Mouse (Mus musculus) heart, embryonic 13.5 days (tissue): ENCODE results near the gene Neto2. TPM values are rescaled to one million over a fixed set of nuclear protein-coding genes. Genes with fewer than 3 reads are reported as not detected.
"Not testable (repeated sequence)": the region's sequence is repeated elsewhere in the genome, so short reads cannot be mapped to it uniquely, and the experiment has no call there.

Source experiments
- ATAC-seq: fragments of 200-750 bp; cut with Nextera tagmentation; 2 replicates; pipeline ENCODE4 v1.8.0; 2017; ENCODE audit warnings: moderate TSS enrichment; ENCODE audit not compliant: insufficient number of reproducible peaks, low FRiP score, low TSS enrichment; ENCODE audit errors: extremely low read depth
- H3K27ac ChIP-seq: fragments of 300-500 bp; sonication (generic); replicated peaks from 2 replicates; pipeline ENCODE4 v1.5.1; 2015; ENCODE audit warnings: moderate library complexity, mild to moderate bottlenecking, inconsistent platforms
- H3K27me3 ChIP-seq: fragments of 300-500 bp; sonication (generic); replicated peaks from 2 replicates; pipeline ENCODE4 v1.6.1; 2015; ENCODE audit warnings: mild to moderate bottlenecking, inconsistent platforms
- H3K36me3 ChIP-seq: fragments of 300-500 bp; sonication (generic); 2 replicates; pipeline ENCODE4 v1.6.1; 2015; ENCODE audit warnings: mild to moderate bottlenecking, inconsistent platforms
- H3K4me1 ChIP-seq: fragments of 300-500 bp; sonication (generic); 2 replicates; pipeline ENCODE4 v1.6.1; 2015; ENCODE audit warnings: inconsistent platforms
- H3K4me2 ChIP-seq: fragments of 300-500 bp; sonication (generic); 2 replicates; pipeline ENCODE4 v1.6.1; 2015; ENCODE audit warnings: inconsistent platforms, mild to moderate bottlenecking, moderate library complexity
- H3K4me3 ChIP-seq: fragments of 300-500 bp; sonication (generic); 2 replicates; pipeline ENCODE4 v1.5.1; 2015; ENCODE audit warnings: moderate library complexity, mild to moderate bottlenecking, inconsistent platforms
- H3K9ac ChIP-seq: fragments of 300-500 bp; sonication (generic); 2 replicates; pipeline ENCODE4 v1.6.1; 2015; ENCODE audit warnings: inconsistent platforms, mild to moderate bottlenecking, moderate library complexity
- H3K9me3 ChIP-seq: fragments of 300-500 bp; sonication (generic); 2 replicates; pipeline ENCODE4 v1.6.1; 2016; ENCODE audit warnings: inconsistent platforms
- WGBS: fragments of 180-500 bp; shearing (Covaris S2); methylation state at CpG from one replicate; pipeline ENCODE4 v1.1.7; 2015; ENCODE audit warnings: mixed read lengths; 5-methylcytosine and 5-hydroxymethylcytosine counted together
- polyA plus RNA-seq: library from polyadenylated mRNA; unstranded; fragments of >200 nt; fragmentation: Nextera tagmentation; extraction: Ambion mirVana; gene quantifications from 2 replicates; pipeline ENCODE4 v1.2.1, GENCODE M21; 2015

Neto2 gene
- polyA plus RNA-seq, 1 experiment from 2014 or later = 3.9 TPM

- no peak for ATAC-seq
- H3K9me3 ChIP-seq = no peaks in the 10 kb centered on the region
Measured at GRCm38 (mm10) chr8:85644921-85645665, 55.6 kb downstream of the Neto2 start.

GRCm38 (mm10) chr8:85624450-85624849 is 76.3 kb downstream of the Neto2 start:
- Histone ChIP-seq H3K27ac (no peak overlapping the region), H3K27me3 (no peaks in the 10 kb centered on the region), H3K9ac (no peak overlapping the region), H3K4me3 (no peak overlapping the region), H3K4me2 (no peak overlapping the region), H3K4me1 (no peaks in the 10 kb centered on the region), H3K9me3 (no peaks in the 10 kb centered on the region), H3K36me3 (no peaks in the 10 kb centered on the region)
- no peak for ATAC-seq
- WGBS = 77% methylated on average over 6 of the region's 6 CpGs

More at GRCm38 (mm10) chr8:85644921-85645665, 55.6 kb downstream of the Neto2 start:
- H3K27me3 ChIP-seq = no peaks in the 10 kb centered on the region
- no peak overlapping the region for H3K4me2 ChIP-seq
- no peak overlapping the region for H3K27ac ChIP-seq
- H3K4me1 ChIP-seq = no peaks in the 10 kb centered on the region
- H3K9ac ChIP-seq = no peak overlapping the region
- no peak overlapping the region for H3K4me3 ChIP-seq
- peaks cover 6% of the 10 kb centered on the region for H3K36me3 ChIP-seq
- 68% methylated on average over 4 of the region's 4 CpGs for WGBS

- no peaks in the 10 kb centered on the region for H3K36me3 ChIP-seq
Measured at GRCm38 (mm10) chr8:85623246-85623645, 77.5 kb downstream of the Neto2 start.

GRCm38 (mm10) chr8:85618789-85619188 is 81.9 kb downstream of the Neto2 start:
- 77% methylated on average over 3 of the region's 3 CpGs for WGBS
- no peaks in the 10 kb centered on the region for H3K27me3 ChIP-seq
- no peak for ATAC-seq
- H3K4me3 ChIP-seq = no peak overlapping the region
- H3K4me1 ChIP-seq = no peaks in the 10 kb centered on the region
- no peak overlapping the region for H3K9ac ChIP-seq
- H3K36me3 ChIP-seq = no peaks in the 10 kb centered on the region
- H3K9me3 ChIP-seq = 0 out of 2 replicates have a peak, but pooled peaks cover 7% of the 10 kb centered on the region
- H3K4me2 ChIP-seq = no peak overlapping the region
- H3K27ac ChIP-seq = no peak overlapping the region

More at GRCm38 (mm10) chr8:85623246-85623645, 77.5 kb downstream of the Neto2 start:
- H3K9ac ChIP-seq = no peak overlapping the region
- no peak for ATAC-seq
- 79% methylated on average over 5 of the region's 5 CpGs for WGBS
- H3K9me3 ChIP-seq = no peaks in the 10 kb centered on the region
- H3K4me3 ChIP-seq = no peak overlapping the region
- no peaks in the 10 kb centered on the region for H3K4me1 ChIP-seq
- no peak overlapping the region for H3K4me2 ChIP-seq
- no peaks in the 10 kb centered on the region for H3K27me3 ChIP-seq
- H3K27ac ChIP-seq = no peak overlapping the region

GRCm38 (mm10) chr8:85617125-85617524 is 83.6 kb downstream of the Neto2 start:
- not testable (repeated sequence) for H3K4me2 ChIP-seq

GRCm38 (mm10) chr8:85608836-85609235 is 91.9 kb downstream of the Neto2 start:
- Histone ChIP-seq H3K36me3 (no peaks in the 10 kb centered on the region), H3K4me2 (no peak overlapping the region), H3K27ac (no peak overlapping the region), H3K27me3 (no peaks in the 10 kb centered on the region), H3K9ac (no peak overlapping the region), H3K4me1 (no peaks in the 10 kb centered on the region), H3K4me3 (no peak overlapping the region), H3K9me3 (no peaks in the 10 kb centered on the region)
- 51% methylated on average over 2 of the region's 2 CpGs for WGBS
- ATAC-seq = no peak

More at GRCm38 (mm10) chr8:85617125-85617524, 83.6 kb downstream of the Neto2 start:
- not testable (repeated sequence) for H3K36me3 ChIP-seq, H3K27ac ChIP-seq, H3K27me3 ChIP-seq, ATAC-seq, H3K9me3 ChIP-seq, H3K4me3 ChIP-seq, H3K4me1 ChIP-seq, H3K9ac ChIP-seq
- 86% methylated on average over 3 of the region's 3 CpGs for whole genome bisulfite sequencing

GRCm38 (mm10) chr8:85607804-85608203 is 92.9 kb downstream of the Neto2 start:
- Histone ChIP-seq H3K4me1 (no peaks in the 10 kb centered on the region), H3K36me3 (no peaks in the 10 kb centered on the region), H3K4me2 (no peak overlapping the region), H3K27ac (no peak overlapping the region), H3K27me3 (no peaks in the 10 kb centered on the region), H3K9ac (no peak overlapping the region), H3K9me3 (no peaks in the 10 kb centered on the region), H3K4me3 (no peak overlapping the region)
- ATAC-seq = no peak

GRCm38 (mm10) chr8:85606974-85607373 is 93.8 kb downstream of the Neto2 start:
- Histone ChIP-seq H3K36me3 (no peaks in the 10 kb centered on the region), H3K9ac (no peak overlapping the region), H3K4me1 (0 out of 2 replicates have a peak, but pooled peaks cover 3% of the 10 kb centered on the region), H3K9me3 (no peaks in the 10 kb centered on the region), H3K27me3 (no peaks in the 10 kb centered on the region), H3K27ac (no peak overlapping the region), H3K4me3 (no peak overlapping the region), H3K4me2 (no peak overlapping the region)
- no peak for ATAC-seq
- WGBS = 77% methylated on average over 1 of the region's 1 CpGs

- Histone ChIP-seq H3K36me3 (no peaks in the 10 kb centered on the region), H3K4me2 (no peak overlapping the region), H3K4me3 (no peak overlapping the region), H3K9ac (no peak overlapping the region), H3K4me1 (0 out of 2 replicates have a peak, but pooled peaks cover 5% of the 10 kb centered on the region), H3K27ac (no peak overlapping the region), H3K27me3 (no peaks in the 10 kb centered on the region), H3K9me3 (no peaks in the 10 kb centered on the region)
- ATAC-seq = no peak
- WGBS = 83% methylated on average over 3 of the region's 3 CpGs
Measured at GRCm38 (mm10) chr8:85606561-85606960, 94.2 kb downstream of the Neto2 start.

GRCm38 (mm10) chr8:85604201-85604600 is 96.5 kb downstream of the Neto2 start:
- no peaks in the 10 kb centered on the region for H3K9me3 ChIP-seq
- H3K9ac ChIP-seq = no peak overlapping the region
- no peaks in the 10 kb centered on the region; the same call in 1 of the 2 replicates for H3K27me3 ChIP-seq
- no peak for ATAC-seq
- no peaks in the 10 kb centered on the region for H3K36me3 ChIP-seq
- H3K27ac ChIP-seq = no peak overlapping the region
- H3K4me1 ChIP-seq = 0 out of 2 replicates have a peak, but pooled peaks cover 5% of the 10 kb centered on the region
- 76% methylated on average over 4 of the region's 4 CpGs for WGBS
- H3K4me2 ChIP-seq = no peak overlapping the region
- H3K4me3 ChIP-seq = no peak overlapping the region

- ATAC-seq = no peak
- 35% methylated on average over 8 of the region's 8 CpGs for WGBS
Measured at GRCm38 (mm10) chr8:85603203-85603895, 97.4 kb downstream of the Neto2 start.

More at GRCm38 (mm10) chr8:85603203-85603895, 97.4 kb downstream of the Neto2 start:
- H3K4me1 ChIP-seq = 0 out of 2 replicates have a peak, but pooled peaks cover 5% of the 10 kb centered on the region
- H3K27ac ChIP-seq = no peak overlapping the region
- H3K4me2 ChIP-seq = no peak overlapping the region
- H3K27me3 ChIP-seq = no peaks in the 10 kb centered on the region; the same call in 1 of the 2 replicates
- no peaks in the 10 kb centered on the region for H3K36me3 ChIP-seq
- H3K9ac ChIP-seq = no peak overlapping the region
- no peak overlapping the region for H3K4me3 ChIP-seq
- H3K9me3 ChIP-seq = no peaks in the 10 kb centered on the region
